Mouse (Mus musculus) embryo, embryonic 10 days (tissue): Measurements from ENCODE around the gene Cst7.
"Not testable (repeated sequence)": the region's sequence is repeated elsewhere in the genome, so short reads cannot be mapped to it uniquely, and the experiment has no call there.

ENCODE experiments used
- DNase-seq: peaks from one replicate; pipeline ENCODE4 v3.0.0-alpha.2; 2015; ENCODE audit warnings: low spot score

Cst7 gene

DNA sequence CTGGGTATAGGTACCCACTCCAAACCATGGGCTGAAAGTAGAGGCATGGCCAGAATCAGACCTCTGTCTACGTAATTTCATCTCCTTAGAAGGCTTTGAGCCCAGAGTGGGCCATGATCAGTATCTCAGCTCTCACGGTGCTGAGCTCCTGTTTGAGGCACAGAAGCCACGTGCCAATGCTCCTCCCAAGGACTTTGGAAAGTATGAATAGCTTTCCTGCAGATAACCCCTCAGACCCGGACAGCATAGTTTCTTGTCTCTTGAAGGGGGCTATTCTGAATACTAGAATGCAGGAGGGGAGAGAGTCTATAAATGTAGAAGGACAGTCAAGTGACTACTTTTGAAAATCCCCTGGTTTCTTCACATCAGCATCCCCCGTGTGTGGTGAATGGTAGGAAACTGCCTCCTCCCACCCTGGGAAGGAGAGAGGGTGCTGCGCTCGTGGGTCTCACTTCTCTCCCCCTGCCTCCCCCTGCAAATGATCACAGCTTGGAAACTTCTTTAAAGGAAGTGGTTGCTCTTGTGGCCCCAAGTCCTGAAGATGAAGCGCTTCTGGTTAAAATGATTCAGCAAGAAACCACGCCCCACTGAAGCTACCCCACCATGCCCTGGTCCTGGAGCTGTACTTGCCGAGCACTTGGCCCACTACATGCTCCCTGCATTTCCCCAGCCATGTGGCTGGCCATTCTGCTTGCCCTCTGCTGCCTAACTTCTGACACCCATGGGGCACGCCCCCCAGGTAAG lies at the start of gene Cst7:
Cst7 (plus strand) TSS at position 569 of the 744 bp plus-strand sequence.
- no peak for DNase-seq

DNA sequence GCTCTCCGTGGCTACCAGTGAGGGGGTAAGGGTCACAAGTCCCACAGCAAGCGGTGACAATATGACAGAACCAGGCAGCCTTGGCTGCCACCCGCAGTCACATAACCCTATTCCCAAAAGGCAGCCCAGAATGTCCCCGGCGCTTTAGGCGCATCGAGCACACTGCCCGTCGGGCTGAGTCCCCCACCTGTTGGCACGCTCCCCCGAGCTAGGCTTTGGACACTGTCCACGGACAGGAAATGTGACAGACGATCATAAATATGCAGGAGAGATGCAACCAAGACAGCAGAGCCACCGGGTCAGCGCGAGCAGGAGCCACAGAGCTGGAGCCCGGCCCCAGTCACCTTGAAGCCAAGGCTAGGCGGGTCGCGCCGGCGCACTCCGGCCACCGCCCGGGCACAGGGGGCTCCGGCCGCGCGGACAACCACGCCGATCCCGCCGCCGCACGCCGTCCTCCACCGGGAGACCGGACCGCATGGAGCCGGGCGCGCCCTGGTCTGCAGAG lies 44.5 kb upstream of the Cst7 start:
- DNase-seq = peak; percentile 53

DNA sequence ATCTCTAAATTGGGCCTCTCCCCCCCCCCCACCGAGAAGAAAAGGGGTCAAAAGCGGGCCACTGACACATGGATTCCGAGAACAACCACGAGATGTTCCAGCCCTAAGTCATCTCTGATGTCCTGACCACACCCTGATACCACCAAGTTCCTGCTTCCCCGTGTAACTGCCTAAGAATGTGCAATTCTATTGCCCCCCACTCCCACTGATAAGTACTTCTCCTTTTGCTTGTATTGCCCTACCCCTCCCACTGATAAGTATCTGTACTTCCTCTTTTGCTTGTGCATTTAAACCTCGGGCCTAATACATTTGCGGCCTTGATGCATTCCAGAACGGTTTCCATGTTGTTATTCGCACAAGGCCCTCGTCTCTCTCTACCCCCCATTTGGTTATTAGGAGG lies 20.6 kb upstream of the Cst7 start:
- not testable (repeated sequence) for DNase-seq

DNA sequence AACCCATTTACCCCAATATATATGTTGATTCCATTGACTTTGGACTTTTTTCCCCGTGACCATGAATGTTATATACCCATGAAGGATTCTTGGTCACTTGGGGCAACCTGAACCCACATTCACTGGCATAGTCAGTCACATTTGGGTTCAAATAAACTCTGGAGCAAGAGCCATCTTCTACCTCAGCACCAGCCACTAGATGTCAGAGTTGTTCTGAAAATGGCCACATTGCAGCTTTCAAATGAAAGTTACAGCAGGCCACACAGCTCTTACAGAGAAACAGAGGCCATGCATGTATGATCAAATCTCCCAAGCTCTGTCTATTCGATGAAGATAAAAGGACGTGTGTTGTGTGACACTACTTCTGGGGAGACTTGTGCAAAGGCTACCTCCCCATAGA lies 11.6 kb upstream of the Cst7 start:
- peak; percentile 43 for DNase-seq

DNA sequence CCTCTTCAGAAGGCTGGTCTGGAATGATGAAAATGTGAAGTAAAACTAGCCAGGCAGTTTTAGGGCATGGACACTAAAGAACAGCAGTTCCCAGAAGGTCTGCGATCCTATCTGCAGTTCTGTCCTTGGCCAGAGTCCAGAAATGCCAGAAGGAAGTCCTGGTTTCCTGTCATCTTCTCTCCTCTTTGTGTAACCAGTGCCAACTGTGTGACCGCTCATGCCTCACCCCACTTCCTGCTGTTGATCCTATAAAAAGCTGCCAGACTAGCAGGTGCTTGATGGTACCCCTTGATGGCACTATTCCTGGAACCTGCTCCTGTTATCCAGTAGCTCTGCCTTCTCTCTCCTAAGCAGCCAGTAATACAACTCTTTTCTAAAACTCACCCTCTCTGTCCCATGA lies 3.2 kb upstream of the Cst7 start:
- DNase-seq = no peak

DNA sequence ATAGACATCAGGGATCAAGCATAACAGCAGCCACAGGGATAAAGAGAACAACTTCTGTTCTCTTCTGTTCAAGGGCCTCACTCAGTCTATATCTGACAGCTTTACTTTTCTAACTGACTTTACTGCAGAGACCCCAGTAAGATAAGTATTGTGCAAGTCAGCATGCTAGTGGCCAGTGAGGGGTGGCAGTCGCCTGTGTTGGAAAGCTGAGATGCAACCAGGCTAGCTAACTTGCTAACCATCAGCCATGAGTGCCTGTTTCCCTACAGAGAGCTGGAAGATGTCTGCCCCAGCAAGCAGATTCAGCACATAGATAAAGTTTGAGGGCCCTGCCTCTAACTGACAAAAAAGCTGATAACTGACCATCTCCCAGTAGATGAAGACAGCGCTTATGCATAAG lies 546 bp downstream of the Cst7 start:
- no peak for DNase-seq

DNA sequence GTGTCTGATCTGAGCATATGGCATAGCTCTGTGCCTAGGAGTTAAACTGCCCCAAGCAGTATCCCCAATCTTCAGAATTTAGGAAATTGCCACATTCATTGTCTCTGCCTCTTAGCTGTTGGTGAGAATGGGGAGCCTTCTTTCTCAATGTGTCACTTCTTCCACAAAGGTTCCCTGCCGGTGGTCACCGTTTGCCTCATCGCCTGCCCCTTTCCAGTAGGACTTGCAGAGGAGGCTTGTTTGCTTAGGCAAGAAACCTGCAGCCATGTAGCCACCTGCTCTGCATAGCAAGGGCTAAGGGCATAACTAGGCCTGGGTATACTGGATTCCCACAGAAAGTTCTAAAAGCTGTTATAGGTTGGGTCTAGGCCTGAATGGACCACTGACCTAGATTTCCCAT lies 2.2 kb downstream of the Cst7 start:
- no peak for DNase-seq

DNA sequence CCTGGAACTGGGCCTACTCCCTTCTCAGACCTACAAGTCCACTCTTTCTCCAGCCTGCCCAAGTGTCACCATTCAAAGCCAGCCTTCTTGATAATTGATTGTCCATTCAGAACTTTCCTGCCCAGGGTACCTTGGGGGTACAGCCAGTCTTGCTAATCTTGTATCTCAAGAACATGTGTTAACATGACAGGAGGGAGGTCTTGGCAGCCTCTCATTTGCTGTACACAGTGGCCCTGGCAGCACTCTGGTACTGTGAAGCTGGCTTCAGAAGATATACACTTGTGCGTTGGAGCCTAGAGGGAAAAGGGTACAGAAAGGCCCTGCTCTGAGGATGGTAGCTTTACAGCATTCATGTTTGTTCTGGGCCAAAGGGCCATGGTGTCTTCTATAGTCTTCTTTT lies 6.0 kb downstream of the Cst7 start:
- no peak for DNase-seq

DNA sequence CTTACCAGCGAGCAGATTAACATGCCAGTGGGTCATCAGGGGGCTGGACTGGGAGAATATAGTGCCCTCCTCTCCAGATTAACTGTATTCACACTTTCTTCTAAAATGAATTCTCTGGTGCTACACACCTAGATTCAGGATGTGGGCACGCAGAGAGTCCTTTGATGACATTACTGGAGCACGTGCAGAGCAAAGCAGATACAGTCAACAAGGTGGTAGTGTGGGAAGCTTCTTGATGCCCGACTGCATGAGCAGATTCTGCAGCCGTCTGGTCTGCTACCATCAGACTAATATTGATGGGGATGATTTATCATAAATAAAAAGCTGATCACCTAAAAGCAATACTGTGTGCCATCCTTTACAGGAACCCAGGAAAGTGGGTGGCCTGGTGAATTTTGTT lies 8.4 kb downstream of the Cst7 start:
- no peak for DNase-seq

DNA sequence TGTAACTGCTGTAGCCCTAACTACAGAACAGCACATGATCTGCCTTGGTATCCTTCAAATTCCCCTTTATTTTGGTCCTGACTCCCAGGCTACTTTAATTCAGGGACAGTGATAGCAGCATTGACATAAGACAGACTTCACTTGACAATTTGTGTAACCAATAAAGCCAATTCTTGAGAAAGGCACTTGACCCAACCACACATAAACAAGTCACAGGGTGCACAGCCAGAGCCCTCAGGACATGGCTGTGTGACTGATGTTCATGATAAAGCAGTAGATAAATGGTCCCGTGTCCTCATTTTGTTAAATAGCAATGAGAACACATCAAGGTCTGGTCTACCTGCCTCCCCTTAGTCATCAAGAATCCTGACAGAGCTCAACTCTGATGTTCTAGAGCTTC lies 9.4 kb downstream of the Cst7 start:
- DNase-seq = no peak

DNA sequence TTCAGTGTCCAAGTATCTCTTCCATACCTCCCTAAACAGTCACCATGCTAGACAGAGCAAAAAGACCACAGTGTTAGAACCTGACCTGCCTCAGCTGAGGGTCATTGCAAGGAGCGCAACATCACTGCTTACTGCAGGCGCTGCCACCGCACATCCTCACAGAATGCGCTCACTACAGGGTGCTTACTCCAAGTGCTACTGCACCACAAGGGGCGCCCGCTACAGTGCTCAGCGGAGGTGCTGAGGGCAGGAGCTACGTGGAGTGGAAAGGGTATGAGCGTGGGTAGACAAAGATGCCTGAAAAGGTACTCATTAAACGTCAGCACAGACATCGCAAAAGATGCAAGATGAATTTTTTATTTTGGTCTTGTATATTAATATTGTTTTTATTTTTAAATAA lies 18.9 kb downstream of the Cst7 start:
- DNase-seq = no peak

DNA sequence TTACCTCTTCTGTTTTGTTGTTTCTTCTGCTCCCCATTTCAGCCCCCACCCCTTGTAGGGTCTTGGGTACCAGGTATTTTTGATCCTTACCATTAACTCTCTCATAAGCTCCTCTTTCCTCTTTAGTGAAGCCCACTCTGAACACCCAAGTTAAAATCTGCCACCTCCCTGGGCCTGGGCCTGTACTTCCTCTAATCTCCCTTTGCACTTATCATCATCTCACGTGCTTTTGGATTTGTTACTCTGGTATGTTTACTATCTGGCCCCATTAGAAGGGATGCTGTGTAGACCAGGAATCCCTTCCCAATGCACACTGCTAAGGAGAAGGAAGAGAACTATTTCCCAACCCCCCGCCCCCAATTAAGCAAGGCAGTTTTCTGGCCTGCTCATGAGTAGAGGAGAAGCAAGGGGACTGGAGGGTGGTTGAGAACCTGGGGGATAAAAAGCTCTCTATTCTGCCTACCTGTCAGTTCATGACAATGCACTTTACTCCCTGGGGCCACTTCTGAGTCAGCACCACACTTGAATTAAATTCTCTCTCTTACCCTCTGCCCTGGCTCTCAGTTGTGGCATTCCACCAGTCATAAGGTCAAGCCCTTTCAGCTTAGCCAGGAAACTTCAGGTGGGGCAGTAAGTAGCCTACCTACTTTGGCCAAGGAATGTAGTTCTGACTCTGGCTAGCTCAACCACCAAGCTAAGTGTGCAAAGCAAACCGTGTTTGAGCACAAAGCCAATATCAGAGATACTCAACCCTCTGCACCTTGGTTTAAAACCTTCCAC lies 25.4 kb downstream of the Cst7 start:
- DNase-seq = no peak

DNA sequence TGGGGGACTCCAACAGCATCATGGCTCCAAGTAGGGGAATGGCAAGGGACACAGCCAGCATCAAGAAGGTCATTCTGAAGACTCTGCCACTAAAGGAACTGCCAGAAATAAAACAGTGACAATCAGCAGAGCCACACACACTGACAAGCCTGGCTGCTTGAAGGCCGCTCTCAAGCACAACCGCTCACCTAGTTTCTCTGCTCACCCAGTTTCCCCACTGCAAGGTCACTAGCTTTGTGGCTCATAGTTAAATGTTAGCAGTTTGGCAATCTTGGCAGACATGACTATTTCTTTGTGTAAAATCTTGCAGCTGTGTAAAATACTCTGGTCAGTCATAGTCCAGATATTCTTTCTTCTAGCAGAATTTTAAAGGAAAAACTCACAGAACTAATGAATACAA lies 30.0 kb downstream of the Cst7 start:
- no peak for DNase-seq

DNA sequence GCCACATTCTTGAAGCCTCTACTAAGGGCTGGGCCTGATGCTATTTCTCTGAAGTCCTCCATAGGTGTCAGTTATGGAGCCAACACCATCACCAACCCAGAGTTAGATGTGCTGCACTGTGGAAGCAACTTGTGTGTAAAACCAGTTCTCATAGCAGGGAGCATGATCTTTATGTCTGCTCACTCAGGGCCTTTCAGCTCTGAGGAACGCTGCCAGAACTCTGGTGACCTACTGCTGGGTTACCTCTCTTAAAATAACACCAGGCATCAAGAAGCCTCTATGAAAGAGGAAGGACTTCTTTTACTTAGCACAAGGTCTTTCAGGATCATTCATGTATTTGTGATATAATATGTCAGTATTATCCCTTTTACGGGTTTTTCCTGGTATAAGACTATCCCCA lies 32.0 kb downstream of the Cst7 start:
- DNase-seq = no peak

DNA sequence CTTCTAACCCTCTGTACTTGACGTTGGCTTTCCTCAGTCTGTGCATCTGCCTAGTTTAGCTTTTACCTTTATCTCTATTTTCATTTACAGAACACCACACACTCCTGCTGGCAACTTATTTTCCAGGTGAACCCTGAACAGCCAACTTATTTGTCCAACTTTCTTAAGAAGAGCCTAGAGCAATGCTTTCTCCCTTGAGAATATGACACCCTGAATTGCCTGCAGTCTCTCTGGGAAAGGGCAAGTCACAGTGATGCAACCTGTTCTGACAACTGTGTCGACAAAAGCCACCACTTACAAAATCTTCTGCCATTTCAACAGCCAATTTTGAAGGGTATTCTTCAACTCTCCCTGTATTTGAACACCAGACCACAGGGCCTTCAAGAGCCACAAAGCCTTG lies 34.6 kb downstream of the Cst7 start:
- no peak for DNase-seq

DNA sequence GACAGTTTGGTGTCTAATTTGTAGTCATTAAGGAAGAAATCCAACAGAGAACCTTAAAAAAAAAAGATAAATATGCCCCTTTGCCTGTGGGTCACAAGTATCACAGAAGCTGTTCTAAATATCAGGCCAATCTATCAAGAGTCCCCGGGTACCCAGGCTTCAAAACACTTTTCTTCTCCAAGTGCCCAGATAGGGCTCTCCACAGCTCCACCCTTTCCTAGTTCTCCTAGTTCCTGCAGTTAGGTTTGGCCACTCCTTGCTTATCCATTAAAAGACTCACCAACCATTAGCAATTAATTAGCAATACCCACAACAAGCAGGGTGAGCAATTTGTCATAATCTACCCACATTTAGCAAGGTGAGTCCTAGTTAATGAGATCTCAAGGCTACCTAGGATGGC lies 36.9 kb downstream of the Cst7 start:
- DNase-seq = no peak

DNA sequence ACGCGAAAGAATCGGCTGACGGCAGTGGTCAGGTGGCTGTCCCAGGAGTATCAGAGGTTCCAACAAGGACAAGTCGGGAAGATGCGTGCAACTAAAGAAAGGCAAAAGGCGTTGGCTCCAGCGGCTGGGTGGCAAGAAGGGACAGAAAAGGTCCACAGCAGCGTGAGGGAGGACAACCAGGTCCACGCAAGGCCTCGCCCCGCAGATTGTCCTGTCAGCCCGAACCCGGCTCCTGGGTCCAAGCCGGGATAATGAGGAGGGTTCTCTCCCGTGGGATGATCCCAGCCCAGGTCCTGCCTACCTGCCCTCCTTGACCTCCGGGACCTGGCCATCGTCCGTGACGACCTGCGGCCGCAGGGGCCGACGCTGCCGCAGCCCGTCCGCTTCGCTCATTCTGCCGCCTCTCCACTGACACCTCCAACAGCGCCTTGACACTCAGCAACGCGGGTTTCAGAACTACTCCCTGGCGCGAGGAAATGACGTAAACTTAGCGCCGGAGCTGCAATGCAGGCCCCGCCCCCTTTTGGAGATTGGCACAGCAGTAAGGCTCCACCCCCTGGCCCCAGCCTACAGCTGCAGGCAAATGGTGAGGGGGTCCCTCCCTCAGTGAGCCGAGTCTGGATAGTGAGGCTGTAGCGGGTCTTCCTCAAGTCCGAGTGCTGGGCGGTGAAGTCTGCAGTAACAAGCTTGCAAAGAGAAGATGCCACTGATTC lies 38.0 kb downstream of the Cst7 start, which contains the start of gene Apmap:
Apmap (minus strand) TSS at position 481 of the 713 bp plus-strand sequence.
- peak; percentile 98 for DNase-seq

DNA sequence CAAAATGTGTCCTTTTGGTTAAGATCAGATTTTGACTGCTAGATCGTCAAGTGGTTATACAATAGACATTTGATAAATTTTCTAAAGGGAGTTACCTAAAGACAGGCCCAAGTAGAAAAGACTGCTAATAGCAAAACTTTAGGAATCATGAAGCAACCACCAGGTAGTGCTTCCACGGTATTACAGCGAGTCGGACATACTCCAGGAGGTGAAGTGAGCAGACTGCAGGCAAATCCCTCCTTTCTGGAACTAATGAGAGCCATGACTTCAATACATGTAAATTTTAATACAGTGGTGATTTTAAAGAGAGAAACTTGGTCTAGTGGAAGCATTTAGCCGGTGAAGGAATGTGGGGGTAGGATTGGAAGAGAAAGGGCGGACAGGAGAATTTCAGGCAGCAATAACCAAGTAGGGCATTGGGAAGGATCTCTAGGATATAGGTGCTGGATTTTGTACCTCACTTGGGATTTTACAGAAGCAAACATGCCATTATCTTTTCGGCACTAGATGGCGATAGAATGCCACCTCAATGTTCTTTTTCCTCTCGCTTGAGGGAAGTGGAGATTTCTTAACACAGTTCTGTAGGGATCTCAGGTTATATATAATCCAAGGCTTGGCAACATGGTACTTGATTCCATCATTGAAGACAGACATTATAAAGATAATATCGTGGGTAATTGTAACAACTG lies 38.8 kb downstream of the Cst7 start:
- DNase-seq = peak; percentile 90

DNA sequence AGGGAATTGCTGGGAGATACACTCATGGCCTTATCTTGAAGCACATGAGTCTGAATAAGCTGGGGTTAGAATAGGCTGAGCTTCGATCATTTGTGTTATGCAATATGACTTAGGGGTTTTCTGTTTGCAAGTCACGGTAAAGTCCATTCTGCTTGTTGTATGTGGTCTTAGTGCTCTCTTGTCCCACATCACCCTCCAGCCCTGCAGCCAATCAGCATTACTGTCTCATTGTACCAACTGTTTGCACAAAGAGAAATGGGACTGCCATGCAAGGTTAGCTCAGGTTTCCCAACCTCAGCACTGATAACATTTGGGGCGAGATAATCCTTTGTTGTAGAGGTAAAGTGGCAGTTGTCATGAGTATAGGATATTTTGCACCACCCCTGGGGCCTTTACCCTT lies 39.9 kb downstream of the Cst7 start:
- no peak for DNase-seq

DNA sequence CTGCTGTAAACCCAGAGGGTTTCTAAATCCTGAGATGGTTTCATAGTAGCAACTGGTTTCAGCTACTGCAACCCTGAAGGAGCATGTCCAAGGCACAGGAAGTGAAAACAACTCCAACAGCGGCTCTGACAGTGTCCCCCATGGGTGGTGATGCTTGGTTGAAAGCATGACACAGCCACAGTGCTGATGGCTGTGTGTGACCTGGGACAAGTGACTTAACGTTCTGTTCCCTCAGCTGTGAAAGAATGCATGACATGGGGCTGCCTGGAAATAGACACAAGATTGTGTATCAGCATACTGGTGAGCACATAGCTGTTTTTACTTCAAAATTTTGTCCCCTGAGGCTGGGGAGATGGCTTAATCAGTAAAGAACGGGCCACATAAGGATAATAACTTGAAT lies 51.5 kb downstream of the Cst7 start:
- no peak for DNase-seq

DNA sequence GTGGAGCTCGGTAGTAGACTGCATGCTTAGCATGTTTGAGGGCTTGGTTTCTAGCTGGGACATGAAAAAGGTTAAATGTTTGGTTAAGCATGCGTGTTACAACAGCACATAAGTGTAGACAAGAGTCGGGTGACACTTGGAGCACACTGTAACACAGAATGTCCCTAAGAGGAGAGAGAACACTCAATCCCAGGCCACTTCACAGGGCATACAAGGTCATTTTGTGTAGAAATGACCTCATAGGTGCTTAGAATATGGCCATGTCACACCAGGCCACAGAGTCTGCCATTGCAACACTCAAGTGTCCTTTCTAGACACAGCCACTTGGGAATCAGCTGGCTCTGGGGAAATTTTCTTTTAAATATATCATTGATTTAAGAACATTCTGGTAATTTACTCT lies 53.7 kb downstream of the Cst7 start:
- no peak for DNase-seq

DNA sequence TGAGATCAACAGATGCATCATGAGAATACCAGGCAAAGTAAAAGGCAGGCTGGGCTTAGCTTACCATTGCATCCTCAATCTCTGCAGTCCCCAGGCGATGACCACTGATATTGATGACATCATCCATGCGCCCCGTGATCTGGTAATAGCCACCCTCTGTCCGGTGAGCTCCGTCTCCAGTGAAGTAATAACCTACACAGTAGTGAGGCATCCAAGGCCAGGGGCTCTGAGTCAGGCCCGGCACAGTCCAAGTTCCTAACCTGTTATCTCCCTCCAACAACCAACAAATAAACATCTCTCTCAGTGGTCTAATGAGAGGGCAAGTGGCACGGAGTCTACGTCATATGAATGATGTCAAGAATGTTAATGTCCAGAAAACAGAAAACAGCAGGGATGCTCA lies 54.7 kb downstream of the Cst7 start:
- DNase-seq = no peak
